Mouse (Mus musculus): ENCODE measurements around the gene Rabl2. TPM values are rescaled to one million over a fixed set of nuclear protein-coding genes. Genes with fewer than 3 reads are reported as not detected.

Rabl2 gene
- polyA plus RNA-seq, 1 experiment = 108 TPM

GRCm38 (mm10) chr15:89532924-89533842 lies 58.5 kb downstream of the Rabl2 start:
- Histone ChIP-seq H3K36me3 (ENCODE audit: control insufficient read depth, insufficient read depth, low read length) (no peaks in the 10 kb centered on the region), H3K27ac (ENCODE audit: control insufficient read depth, insufficient read depth, low read depth, low read length) (no peak overlapping the region), H3K27me3 (ENCODE audit: control insufficient read depth, insufficient read depth, low read length) (no peaks in the 10 kb centered on the region), H3K4me3 (ENCODE audit: control insufficient read depth, low read depth, low read length) (no peak overlapping the region), H3K4me1 (ENCODE audit: control insufficient read depth, insufficient read depth, low read length) (peaks cover 5% of the 10 kb centered on the region)
- no peak for TF ChIP-seq CTCF (IDR thresholded peaks at IDR 0.05; ENCODE audit: control insufficient read depth, insufficient read depth, insufficient replicate concordance, low read depth, low read length)

Other genes with a start within 250 kb of the Rabl2 start
- 43.0 and 46.6 TPM in 2 replicates for gene Lmf2, start 236.3 kb downstream of the Rabl2 start, polyA plus RNA-seq (2012; rRNA removed)
- gene Ncaph2, start 236.2 kb downstream of the Rabl2 start, polyA plus RNA-seq (2012; rRNA removed) = 41.5 and 44.7 TPM in 2 replicates
- 31.1 and 34.1 TPM in 2 replicates for gene Sco2, start 218.1 kb downstream of the Rabl2 start, polyA plus RNA-seq (2012; rRNA removed)
- 0.74 and 1.6 TPM in 2 replicates for gene Tymp, start 214.9 kb downstream of the Rabl2 start, polyA plus RNA-seq (2012; rRNA removed)
- gene Odf3b, start 212.6 kb downstream of the Rabl2 start, polyA plus RNA-seq (2012; rRNA removed) = 78.4 and 86.4 TPM in 2 replicates
- gene Klhdc7b, start 207.0 kb downstream of the Rabl2 start, polyA plus RNA-seq (2012; rRNA removed) = 0.19 and 0.31 TPM in 2 replicates
- gene Syce3, start 181.4 kb downstream of the Rabl2 start, polyA plus RNA-seq (2012; rRNA removed) = 218 and 247 TPM in 2 replicates
- gene Cpt1b, start 166.1 kb downstream of the Rabl2 start, polyA plus RNA-seq (2012; rRNA removed) = 374 and 414 TPM in 2 replicates
- 6.4 and 7.6 TPM in 2 replicates for gene C730034F03Rik, start 162.3 kb downstream of the Rabl2 start, polyA plus RNA-seq (2012; rRNA removed)
- gene Gm44502, start 162.2 kb downstream of the Rabl2 start, polyA plus RNA-seq (2012; rRNA removed) = 1.2 and 1.9 TPM in 2 replicates
- gene Chkb, start 162.0 kb downstream of the Rabl2 start, polyA plus RNA-seq (2012; rRNA removed) = 50.7 and 52.8 TPM in 2 replicates
- gene Mapk8ip2, start 138.0 kb downstream of the Rabl2 start, polyA plus RNA-seq (2012; rRNA removed) = 31.9 and 34.3 TPM in 2 replicates
- 221 and 236 TPM in 2 replicates for gene Arsa, start 114.5 kb downstream of the Rabl2 start, polyA plus RNA-seq (2012; rRNA removed)
- gene Shank3, start 92.3 kb downstream of the Rabl2 start, polyA plus RNA-seq (2012; rRNA removed) = 1.1 and 1.8 TPM in 2 replicates
- gene Acr, start 23.6 kb downstream of the Rabl2 start, polyA plus RNA-seq (2012; rRNA removed) = 522 and 549 TPM in 2 replicates
- gene Syt10, start 249.9 kb upstream of the Rabl2 start, polyA plus RNA-seq (2012; rRNA removed) = 0.22 and 0.24 TPM in 2 replicates